Comparison of ENCODE assay signal across 8 mouse cellular contexts in genomic region chr2:165878021-165878585, GRCm38 (mm10). TPM values are rescaled to one million over a fixed set of nuclear protein-coding genes. Genes with fewer than 3 reads are reported as not detected.
A peak's percentile ranks its signal among the peaks of the same experiment; 100 is the strongest.
DNase-seq lines count a peak whose midpoint lies in the region; ATAC-seq and TF ChIP-seq lines count a peak whose summit lies in the region.

No protein-coding gene starts in this region.

- no peak for ATAC-seq in embryonic facial prominence, embryonic 14.5 days (ENCODE audit: low read depth)
- ATAC-seq in intestine, postnatal 0 days, result no peak
- no peak for ATAC-seq in neural tube, embryonic 15.5 days (ENCODE audit: low FRiP score)
- ATAC-seq in erythroid progenitor cell, adult 5-6 weeks (replicated peaks; ENCODE audit: low FRiP score, poor library complexity, severe bottlenecking), result no peak

- peaks cover 98% of the 10 kb centered on the region for H3K4me1 ChIP-seq in embryonic facial prominence, embryonic 14.5 days (ENCODE audit: control insufficient read depth, insufficient read depth, low read length)
- H3K4me1 ChIP-seq in intestine, postnatal 0 days (replicated peaks; ENCODE audit: control insufficient read depth, insufficient read depth, low read length), result peaks cover 39% of the 10 kb centered on the region
- H3K4me1 ChIP-seq in neural tube, embryonic 15.5 days, result peaks cover 98% of the 10 kb centered on the region

- H3K4me2 ChIP-seq in embryonic facial prominence, embryonic 14.5 days (ENCODE audit: low read depth, low read length), result peak overlapping the region; percentile 42
- peak overlapping the region; percentile 43; the same call in 1 of the 2 replicates for H3K4me2 ChIP-seq in intestine, postnatal 0 days (replicated peaks; ENCODE audit: low read depth)
- peak overlapping the region; percentile 73 for H3K4me2 ChIP-seq in neural tube, embryonic 15.5 days

- no peaks in the 10 kb centered on the region for H3K27me3 ChIP-seq in embryonic facial prominence, embryonic 14.5 days (replicated peaks; ENCODE audit: control insufficient read depth, insufficient read depth, low read length)
- no peaks in the 10 kb centered on the region for H3K27me3 ChIP-seq in intestine, postnatal 0 days (replicated peaks; ENCODE audit: control insufficient read depth, insufficient read depth, low read length)
- H3K27me3 ChIP-seq in neural tube, embryonic 15.5 days (replicated peaks), result no peaks in the 10 kb centered on the region

- TF ChIP-seq CTCF in layer of hippocampus, adult 2 months (conservative IDR thresholded peaks at IDR 0.05), result no peak
- no peak for TF ChIP-seq CTCF in intestine, postnatal 0 days (IDR thresholded peaks at IDR 0.05; ENCODE audit: low read depth)

- WGBS in embryonic facial prominence, embryonic 14.5 days, result 17% methylated on average over 10 of the region's 10 CpGs
- WGBS in intestine, postnatal 0 days, result 12% methylated on average over 10 of the region's 10 CpGs
- 8% methylated on average over 10 of the region's 10 CpGs for WGBS in neural tube, embryonic 15.5 days

- DNase-seq in layer of hippocampus, adult 2 months (ENCODE audit: low spot score in 2 of 2), result no peak
- no peak for DNase-seq in layer of hippocampus, postnatal 14 days (ENCODE audit: low spot score in 2 of 2)
- DNase-seq in embryonic facial prominence, embryonic 14.5 days (ENCODE audit: low spot score), result no peak
- no peak for DNase-seq in urinary bladder, postnatal 25 days (ENCODE audit: low spot score)
- DNase-seq in urinary bladder, postnatal 14 days (ENCODE audit: low spot score), result no peak

- no peaks in the 10 kb centered on the region for H3K9me3 ChIP-seq in embryonic facial prominence, embryonic 14.5 days (ENCODE audit: control insufficient read depth, low read length)
- H3K9me3 ChIP-seq in intestine, postnatal 0 days (ENCODE audit: control insufficient read depth), result no peaks in the 10 kb centered on the region
- no peaks in the 10 kb centered on the region for H3K9me3 ChIP-seq in neural tube, embryonic 15.5 days (replicated peaks)

- peak overlapping the region; percentile 100 for H3K27ac ChIP-seq in layer of hippocampus, adult 2 months
- H3K27ac ChIP-seq in embryonic facial prominence, embryonic 14.5 days (replicated peaks; ENCODE audit: low read depth, low read length), result peak overlapping the region; percentile 59
- H3K27ac ChIP-seq in intestine, postnatal 0 days (ENCODE audit: low read depth, low read length), result peak overlapping the region; percentile 64
- peak overlapping the region; percentile 99 for H3K27ac ChIP-seq in neural tube, embryonic 15.5 days (replicated peaks)

- H3K4me3 ChIP-seq in layer of hippocampus, adult 2 months, result peak overlapping the region; percentile 60
- no peak overlapping the region for H3K4me3 ChIP-seq in embryonic facial prominence, embryonic 14.5 days (ENCODE audit: low read depth, low read length)
- no peak overlapping the region for H3K4me3 ChIP-seq in intestine, postnatal 0 days (ENCODE audit: low read depth, low read length)
- peak overlapping the region; percentile 38 for H3K4me3 ChIP-seq in neural tube, embryonic 15.5 days (replicated peaks)

- H3K9ac ChIP-seq in embryonic facial prominence, embryonic 14.5 days (ENCODE audit: low read depth, low read length), result 0 out of 2 replicates have a peak overlapping the region, but pooled peaks have one; percentile 41
- no peak overlapping the region for H3K9ac ChIP-seq in intestine, postnatal 0 days (ENCODE audit: low read depth, low read length)
- H3K9ac ChIP-seq in neural tube, embryonic 15.5 days (replicated peaks), result peak overlapping the region; percentile 44

- peaks cover 15% of the 10 kb centered on the region for H3K36me3 ChIP-seq in embryonic facial prominence, embryonic 14.5 days (ENCODE audit: control insufficient read depth, insufficient read depth, low read length)
- peaks cover 11% of the 10 kb centered on the region; the same call in 1 of the 2 replicates for H3K36me3 ChIP-seq in intestine, postnatal 0 days (ENCODE audit: control insufficient read depth, insufficient read depth)
- H3K36me3 ChIP-seq in neural tube, embryonic 15.5 days, result peaks cover 9% of the 10 kb centered on the region

RNA-seq across cellular contexts. Expression of gene Zmynd8, which starts 20.7 kb away (rescaled TPM):
- 100 to 1,000 TPM; 173 to 186 TPM for total RNA-seq in layer of hippocampus, adult 2 months (2021)
- total RNA-seq in layer of hippocampus, postnatal 14 days (2021), result 100 to 1,000 TPM; 138 to 143 TPM
- 28.6 and 32.7 TPM in 2 replicates for polyA plus RNA-seq in embryonic facial prominence, embryonic 14.5 days (2014; fragmentation: Nextera tagmentation; extraction: Ambion mirVana)
- 43.5 and 57.7 TPM in 2 replicates for polyA plus RNA-seq in intestine, postnatal 0 days (2015; fragmentation: Nextera tagmentation; extraction: Ambion mirVana)
- polyA plus RNA-seq in neural tube, embryonic 15.5 days (2015; fragmentation: Nextera tagmentation; extraction: Ambion mirVana), result 79.3 and 79.5 TPM in 2 replicates
- total RNA-seq in erythroid progenitor cell, adult 5-6 weeks (2015; ENCODE audit: low replicate concordance), result 55.3 and 129 TPM in 2 replicates
- 59.5 and 85.9 TPM in 2 replicates for total RNA-seq in erythroid progenitor cell, adult 5-6 weeks (2017; ENCODE audit: low replicate concordance)

Comparison
In these comparisons a context has a peak if more than half of its experiments do, and no peak if none do; other contexts are left out.
1. H3K4me3 ChIP-seq: peak in layer of hippocampus, adult 2 months (single experiment) and neural tube, embryonic 15.5 days (single experiment); none in embryonic facial prominence, embryonic 14.5 days (single experiment) and intestine, postnatal 0 days (single experiment).
2. Peak in every context shown above with its lines, with median percentiles within 50 percentile points of each other: H3K27ac ChIP-seq and H3K4me2 ChIP-seq.